Comparison of ENCODE assay signal across 10 mouse cellular contexts in the genomic region with DNA sequence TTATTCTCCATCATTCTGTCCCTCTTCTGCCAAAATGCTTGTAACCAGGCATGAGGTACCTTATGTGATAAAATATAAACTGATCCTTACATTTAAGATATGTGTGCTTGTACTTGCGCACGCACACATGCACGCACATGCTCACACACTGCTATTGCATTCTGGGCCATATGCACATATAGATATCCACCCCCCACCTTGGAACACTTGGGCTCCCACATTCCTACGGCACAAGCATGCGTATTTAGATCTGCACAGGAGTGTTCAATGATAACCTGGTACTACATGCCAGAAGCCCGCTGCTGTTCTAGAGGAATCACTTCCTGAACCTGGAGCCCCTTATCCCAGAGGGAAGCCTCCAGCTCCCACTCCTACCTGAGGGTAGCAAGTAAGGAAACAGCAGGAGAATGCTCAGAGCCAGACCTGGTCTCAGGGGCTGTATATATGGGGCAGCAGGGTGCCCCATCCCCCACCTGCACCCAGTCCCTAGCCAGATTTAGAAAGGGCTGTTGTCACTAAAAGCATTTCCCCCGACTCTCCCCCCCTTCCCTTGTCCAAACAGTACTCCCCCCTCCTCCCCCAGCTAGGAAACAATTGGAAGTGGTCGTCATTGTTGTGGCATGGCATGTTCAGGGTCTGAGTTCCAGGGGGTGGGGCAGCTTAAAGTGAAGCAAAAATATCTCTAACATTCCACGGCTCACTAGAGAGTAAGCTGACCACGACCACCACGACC. TPM values are rescaled to one million over a fixed set of nuclear protein-coding genes. Genes with fewer than 3 reads are reported as not detected.
DNase-seq lines count a peak whose midpoint lies in the region; ATAC-seq and TF ChIP-seq lines count a peak whose summit lies in the region.
"Had no signal": no experiment of that assay in that cellular context is flagged by ENCODE, and none has a peak within 500 bp of the region (broad histone marks: within the 10 kb centered on the region; RNA-seq: fewer than 3 reads in every experiment).

A gene (minus strand): TSS at position 491 of the 733 bp plus-strand sequence.

- DNase-seq in layer of hippocampus, adult 2 months (ENCODE audit: low spot score in 2 of 2) = no peak
- DNase-seq in layer of hippocampus, postnatal 25 days (ENCODE audit: extremely low spot score in 1 of 2, low spot score in 1 of 2) = no peak
- no peak for DNase-seq in forebrain, postnatal 0 days
- peak; percentile 53 for DNase-seq in heart, postnatal 4 days
- DNase-seq in midbrain, postnatal 0 days (ENCODE audit: low spot score) = no peak
- DNase-seq in thymus, postnatal 10 days (ENCODE audit: low spot score in 2 of 2) = no peak
- DNase-seq in adrenal gland, postnatal 4 days (ENCODE audit: low spot score in 2 of 2) = no peak
- DNase-seq in ovary, adult 18-20 months (ENCODE audit: low spot score) = no peak

- no peak within 1 kb of the TSS for H3K4me3 ChIP-seq in layer of hippocampus, adult 2 months
- H3K4me3 ChIP-seq in forebrain, postnatal 0 days (ENCODE audit: low read depth, low read length) = no peak within 1 kb of the TSS
- H3K4me3 ChIP-seq in midbrain, postnatal 0 days (ENCODE audit: low read depth, low read length) = no peak within 1 kb of the TSS

- H3K9ac ChIP-seq in forebrain, postnatal 0 days = peak within 1 kb of the TSS; percentile 40; the same call in 1 of the 2 replicates
- H3K9ac ChIP-seq in midbrain, postnatal 0 days (replicated peaks; ENCODE audit: low read length, poor library complexity, severe bottlenecking) = no peak within 1 kb of the TSS; the same call in 1 of the 2 replicates

- no peak for ATAC-seq in forebrain, postnatal 0 days
- ATAC-seq in midbrain, postnatal 0 days (ENCODE audit: low FRiP score) = no peak

- 0 out of 2 replicates have a peak within 1 kb of the TSS, but pooled peaks have one; percentile 15 for H3K4me2 ChIP-seq in forebrain, postnatal 0 days (ENCODE audit: low read depth)
- H3K4me2 ChIP-seq in midbrain, postnatal 0 days (ENCODE audit: low read depth, low read length, poor library complexity, severe bottlenecking) = 0 out of 2 replicates have a peak within 1 kb of the TSS, but pooled peaks have one; percentile 2

- 51% methylated on average over 11 of the region's 11 CpGs for WGBS in forebrain, postnatal 0 days
- 50% methylated on average over 11 of the region's 11 CpGs for WGBS in midbrain, postnatal 0 days

- H3K9me3 ChIP-seq in forebrain, postnatal 0 days (ENCODE audit: low read length) = no peaks in the 10 kb centered on the region
- H3K9me3 ChIP-seq in midbrain, postnatal 0 days (ENCODE audit: low read length) = no peaks in the 10 kb centered on the region

- no peak for TF ChIP-seq CTCF in layer of hippocampus, adult 2 months (conservative IDR thresholded peaks at IDR 0.05)
- TF ChIP-seq CTCF in forebrain, postnatal 0 days (IDR thresholded peaks at IDR 0.05; ENCODE audit: low read depth) = no peak
- no peak for TF ChIP-seq CTCF in midbrain, postnatal 0 days (IDR thresholded peaks at IDR 0.05)

- H3K27me3 ChIP-seq in forebrain, postnatal 0 days (ENCODE audit: insufficient read depth, low read length) = no peaks in the 10 kb centered on the region
- H3K27me3 ChIP-seq in midbrain, postnatal 0 days (ENCODE audit: insufficient read depth, low read length) = no peaks in the 10 kb centered on the region

- peak within 1 kb of the TSS; percentile 94 for H3K27ac ChIP-seq in layer of hippocampus, adult 2 months
- peak within 1 kb of the TSS; percentile 96 for H3K27ac ChIP-seq in forebrain, postnatal 0 days (ENCODE audit: low read depth, low read length)
- peak within 1 kb of the TSS; percentile 85 for H3K27ac ChIP-seq in midbrain, postnatal 0 days (ENCODE audit: low read depth, low read length)
- H3K27ac ChIP-seq: kidney, postnatal 0 days had no signal

- no peaks in the 10 kb centered on the region for H3K36me3 ChIP-seq in forebrain, postnatal 0 days (ENCODE audit: insufficient read depth)
- H3K36me3 ChIP-seq in midbrain, postnatal 0 days (ENCODE audit: insufficient read depth, low read length) = no peaks in the 10 kb centered on the region

- H3K4me1 ChIP-seq in forebrain, postnatal 0 days (ENCODE audit: insufficient read depth) = peaks cover 25% of the 10 kb centered on the region
- peaks cover 30% of the 10 kb centered on the region for H3K4me1 ChIP-seq in midbrain, postnatal 0 days (ENCODE audit: insufficient read depth, low read length)

RNA-seq across cellular contexts. Expression of the gene that starts here (rescaled TPM):
- 1 to 10 TPM; 8.3 TPM for total RNA-seq in layer of hippocampus, adult 2 months (2021)
- 10 to 100 TPM in 1 of 2 experiments, 1 to 10 TPM in 1; 7.8 to 10.3 TPM for total RNA-seq in layer of hippocampus, postnatal 25 days (2021)
- total RNA-seq in forebrain, postnatal 0 days (2014; rRNA removed) = 8.5 and 9.3 TPM in 2 replicates
- 8.8 and 9.6 TPM in 2 replicates for polyA plus RNA-seq in forebrain, postnatal 0 days (2015; fragmentation: Nextera tagmentation; extraction: Ambion mirVana)
- 1,000 to 10,000 TPM; 1,764 to 1,922 TPM for total RNA-seq in heart, postnatal 4 days (2021)
- total RNA-seq in midbrain, postnatal 0 days (2014; rRNA removed) = 1.8 and 3.2 TPM in 2 replicates
- 9.6 and 10.3 TPM in 2 replicates for polyA plus RNA-seq in midbrain, postnatal 0 days (2015; fragmentation: Nextera tagmentation; extraction: Ambion mirVana)
- 10 to 100 TPM in 1 of 2 experiments, 1 to 10 TPM in 1; 5.3 to 21.8 TPM for total RNA-seq in adrenal gland, postnatal 4 days (2021)
- total RNA-seq: neutrophil, adult 5-6 weeks had no signal

Comparison
In these comparisons a context has a peak if more than half of its experiments do, and no peak if none do; other contexts are left out.
1. RNA of the gene that starts here (total RNA-seq): 1,764 to 1,922 TPM in heart, postnatal 4 days; 5.3 to 21.8 TPM in adrenal gland, postnatal 4 days, 7.8 to 10.3 TPM in layer of hippocampus, postnatal 25 days, 8.5 to 9.3 TPM in forebrain, postnatal 0 days, 8.3 TPM in layer of hippocampus, adult 2 months and 1.8 to 3.2 TPM in midbrain, postnatal 0 days; every median in the first group is over 10 times any median in the second.
2. Peak in every context shown above with its lines, with median percentiles within 50 percentile points of each other: H3K27ac ChIP-seq.